In the genomic region with DNA sequence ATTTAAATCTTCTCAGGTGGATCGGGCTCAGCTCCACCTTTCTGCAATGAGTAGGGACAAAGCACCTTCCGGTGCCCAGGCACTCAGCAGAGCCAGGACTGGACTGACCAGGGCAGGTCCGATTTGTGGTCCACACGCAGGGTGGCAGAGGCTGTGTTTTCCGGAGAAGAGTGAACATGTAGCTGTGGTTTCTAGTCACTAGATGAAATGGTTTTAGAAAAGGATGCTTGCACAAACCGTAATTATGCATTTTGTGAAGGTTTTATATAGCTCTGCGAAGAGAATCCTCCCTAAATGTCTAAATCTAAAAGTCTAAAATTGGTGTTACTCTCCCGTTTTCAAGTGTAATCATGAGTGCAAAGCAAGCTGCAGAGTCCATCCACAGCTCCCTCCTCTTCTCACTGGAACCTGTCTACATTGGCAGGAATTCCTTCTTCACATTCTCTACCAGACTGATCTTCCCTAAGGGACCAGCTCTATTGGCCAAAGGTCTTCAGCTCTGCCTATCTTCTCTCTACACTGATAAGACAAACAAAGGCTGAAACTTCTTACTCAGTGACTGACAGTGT, we compare ENCODE assay signal across 10 mouse cellular contexts.
"Had no signal": no experiment of that assay in that cellular context is flagged by ENCODE, and none has a peak within 500 bp of the region (broad histone marks: within the 10 kb centered on the region; RNA-seq: fewer than 3 reads in every experiment).

No protein-coding gene starts in this region.

- DNase-seq: kidney, adult 18-20 months; kidney, postnatal 14 days; lung, adult 18-20 months; midbrain, embryonic 14.5 days; thymus, postnatal 14 days had no signal

- H3K36me3 ChIP-seq: kidney, embryonic 15.5 days; limb, embryonic 13.5 days; neural tube, embryonic 13.5 days; stomach, embryonic 15.5 days had no signal

- H3K9ac ChIP-seq: kidney, embryonic 15.5 days; limb, embryonic 13.5 days; liver, embryonic 14.5 days; neural tube, embryonic 13.5 days; stomach, embryonic 15.5 days had no signal

- H3K9me3 ChIP-seq: kidney, embryonic 15.5 days; limb, embryonic 13.5 days; neural tube, embryonic 13.5 days; stomach, embryonic 15.5 days had no signal

- H3K4me3 ChIP-seq: kidney, embryonic 15.5 days; limb, embryonic 13.5 days; neural tube, embryonic 13.5 days; stomach, embryonic 15.5 days had no signal

- H3K4me2 ChIP-seq: kidney, embryonic 15.5 days; limb, embryonic 13.5 days; neural tube, embryonic 13.5 days; stomach, embryonic 15.5 days had no signal

- H3K27ac ChIP-seq: kidney, embryonic 15.5 days; limb, embryonic 13.5 days; liver, embryonic 14.5 days; neural tube, embryonic 13.5 days; stomach, embryonic 15.5 days had no signal

- H3K4me1 ChIP-seq: kidney, embryonic 15.5 days; limb, embryonic 13.5 days; stomach, embryonic 15.5 days had no signal

- H3K27me3 ChIP-seq: kidney, embryonic 15.5 days; limb, embryonic 13.5 days; neural tube, embryonic 13.5 days; stomach, embryonic 15.5 days had no signal
